Mouse (Mus musculus): ENCODE results near the gene Pitpna. TPM values are rescaled to one million over a fixed set of nuclear protein-coding genes. Genes with fewer than 3 reads are reported as not detected.

Gene Pitpna
- polyA plus RNA-seq (2016; fragmentation: Nextera tagmentation; extraction: Ambion mirVana), result 95.5 and 96.1 TPM in 2 replicates

- Histone ChIP-seq H3K36me3 (replicated peaks) (peaks cover 6% of the 10 kb centered on the region), H3K9ac (peak within 1 kb of the TSS; percentile 96), H3K4me2 (peak within 1 kb of the TSS; percentile 77), H3K27me3 (no peaks in the 10 kb centered on the region), H3K4me3 (replicated peaks) (peak within 1 kb of the TSS; percentile 85), H3K27ac (peak within 1 kb of the TSS; percentile 87), H3K9me3 (no peaks in the 10 kb centered on the region), H3K4me1 (peaks cover 18% of the 10 kb centered on the region)
- peak; percentile 94 for ATAC-seq (ENCODE audit: low FRiP score)
- WGBS, result 6% methylated on average over 49 of the region's 49 CpGs
Observed at GRCm38 (mm10) chr11:75587493-75588284, at the start of gene Pitpna. TSS of gene Pitpna (plus strand) at chr11:75588097.

GRCm38 (mm10) chr11:75538184-75538969 lies 49.5 kb upstream of the Pitpna start:
- H3K27me3 ChIP-seq, result no peaks in the 10 kb centered on the region
- no peak overlapping the region for H3K4me2 ChIP-seq
- H3K27ac ChIP-seq, result 0 out of 2 replicates have a peak overlapping the region, but pooled peaks have one; percentile 31
- no peak for ATAC-seq (ENCODE audit: low FRiP score)
- H3K4me1 ChIP-seq, result peaks cover 15% of the 10 kb centered on the region
- no peak overlapping the region for H3K9ac ChIP-seq
- H3K4me3 ChIP-seq (replicated peaks), result no peak overlapping the region
- WGBS, result 71% methylated on average over 9 of the region's 9 CpGs
- no peaks in the 10 kb centered on the region for H3K36me3 ChIP-seq (replicated peaks)
- no peaks in the 10 kb centered on the region for H3K9me3 ChIP-seq

GRCm38 (mm10) chr11:75538970-75539299 lies 49.0 kb upstream of the Pitpna start:
- Histone ChIP-seq H3K4me2 (no peak overlapping the region), H3K9me3 (no peaks in the 10 kb centered on the region), H3K4me3 (replicated peaks) (no peak overlapping the region), H3K9ac (no peak overlapping the region), H3K36me3 (replicated peaks) (no peaks in the 10 kb centered on the region), H3K4me1 (peaks cover 12% of the 10 kb centered on the region), H3K27ac (no peak overlapping the region), H3K27me3 (no peaks in the 10 kb centered on the region)
- no peak for ATAC-seq (ENCODE audit: low FRiP score)
- WGBS, result 92% methylated on average over 13 of the region's 13 CpGs

- Histone ChIP-seq H3K36me3 (replicated peaks) (no peaks in the 10 kb centered on the region), H3K4me3 (replicated peaks) (no peak overlapping the region), H3K4me2 (no peak overlapping the region), H3K27ac (no peak overlapping the region), H3K9ac (no peak overlapping the region), H3K4me1 (peaks cover 12% of the 10 kb centered on the region), H3K27me3 (no peaks in the 10 kb centered on the region), H3K9me3 (no peaks in the 10 kb centered on the region)
- no peak for ATAC-seq (ENCODE audit: low FRiP score)
- whole genome bisulfite sequencing, result 90% methylated on average over 8 of the region's 8 CpGs
Observed at GRCm38 (mm10) chr11:75540209-75540608, 47.7 kb upstream of the Pitpna start.

- Histone ChIP-seq H3K4me1 (peaks cover 19% of the 10 kb centered on the region; the same call in 1 of the 2 replicates), H3K9me3 (no peaks in the 10 kb centered on the region), H3K27me3 (no peaks in the 10 kb centered on the region), H3K27ac (no peak overlapping the region), H3K9ac (no peak overlapping the region), H3K4me3 (replicated peaks) (no peak overlapping the region), H3K36me3 (replicated peaks) (no peaks in the 10 kb centered on the region; the same call in 1 of the 2 replicates), H3K4me2 (no peak overlapping the region)
- whole genome bisulfite sequencing, result 72% methylated on average over 19 of the region's 19 CpGs
- no peak for ATAC-seq (ENCODE audit: low FRiP score)
Observed at GRCm38 (mm10) chr11:75540710-75541581, 47.0 kb upstream of the Pitpna start.

GRCm38 (mm10) chr11:75544713-75545112 lies 43.2 kb upstream of the Pitpna start:
- Histone ChIP-seq H3K9ac (no peak overlapping the region), H3K27me3 (no peaks in the 10 kb centered on the region), H3K4me3 (replicated peaks) (no peak overlapping the region), H3K36me3 (replicated peaks) (no peaks in the 10 kb centered on the region; the same call in 1 of the 2 replicates), H3K4me1 (peaks cover 9% of the 10 kb centered on the region), H3K9me3 (no peaks in the 10 kb centered on the region), H3K27ac (no peak overlapping the region), H3K4me2 (no peak overlapping the region)
- 84% methylated on average over 9 of the region's 9 CpGs for WGBS
- no peak for ATAC-seq (ENCODE audit: low FRiP score)

GRCm38 (mm10) chr11:75546057-75546456 lies 41.8 kb upstream of the Pitpna start:
- Histone ChIP-seq H3K27me3 (no peaks in the 10 kb centered on the region), H3K27ac (no peak overlapping the region), H3K4me3 (replicated peaks) (no peak overlapping the region), H3K4me2 (no peak overlapping the region), H3K9ac (no peak overlapping the region), H3K4me1 (peaks cover 20% of the 10 kb centered on the region), H3K9me3 (no peaks in the 10 kb centered on the region), H3K36me3 (replicated peaks) (no peaks in the 10 kb centered on the region; the same call in 1 of the 2 replicates)
- 79% methylated on average over 4 of the region's 4 CpGs for WGBS
- ATAC-seq (ENCODE audit: low FRiP score), result no peak

GRCm38 (mm10) chr11:75549658-75550111 lies 38.2 kb upstream of the Pitpna start:
- H3K9me3 ChIP-seq, result no peaks in the 10 kb centered on the region
- WGBS, result 58% methylated on average over 5 of the region's 5 CpGs
- H3K9ac ChIP-seq, result no peak overlapping the region
- no peak overlapping the region for H3K4me3 ChIP-seq (replicated peaks)
- H3K27me3 ChIP-seq, result no peaks in the 10 kb centered on the region
- H3K27ac ChIP-seq, result 0 out of 2 replicates have a peak overlapping the region, but pooled peaks have one; percentile 14
- H3K4me1 ChIP-seq, result peaks cover 27% of the 10 kb centered on the region
- H3K36me3 ChIP-seq (replicated peaks), result no peaks in the 10 kb centered on the region; the same call in 1 of the 2 replicates
- no peak overlapping the region for H3K4me2 ChIP-seq
- no peak for ATAC-seq (ENCODE audit: low FRiP score)

- Histone ChIP-seq H3K27me3 (no peaks in the 10 kb centered on the region), H3K9ac (no peak overlapping the region), H3K4me1 (peaks cover 26% of the 10 kb centered on the region), H3K27ac (0 out of 2 replicates have a peak overlapping the region, but pooled peaks have one; percentile 14), H3K4me3 (replicated peaks) (no peak overlapping the region), H3K9me3 (no peaks in the 10 kb centered on the region), H3K36me3 (replicated peaks) (no peaks in the 10 kb centered on the region; the same call in 1 of the 2 replicates), H3K4me2 (no peak overlapping the region; the same call in 1 of the 2 replicates)
- WGBS, result 67% methylated on average over 12 of the region's 12 CpGs
- ATAC-seq (ENCODE audit: low FRiP score), result no peak
Observed at GRCm38 (mm10) chr11:75550200-75550946, 37.5 kb upstream of the Pitpna start.

- Histone ChIP-seq H3K4me1 (peaks cover 21% of the 10 kb centered on the region), H3K4me3 (replicated peaks) (no peak overlapping the region), H3K4me2 (no peak overlapping the region), H3K27me3 (no peaks in the 10 kb centered on the region), H3K9ac (no peak overlapping the region), H3K27ac (no peak overlapping the region), H3K36me3 (replicated peaks) (no peaks in the 10 kb centered on the region), H3K9me3 (no peaks in the 10 kb centered on the region)
- ATAC-seq (ENCODE audit: low FRiP score), result no peak
- WGBS, result 90% methylated on average over 5 of the region's 5 CpGs
Observed at GRCm38 (mm10) chr11:75551321-75551720, 36.6 kb upstream of the Pitpna start.

GRCm38 (mm10) chr11:75551961-75552441 lies 35.9 kb upstream of the Pitpna start:
- H3K27ac ChIP-seq, result no peak overlapping the region
- no peak overlapping the region for H3K4me2 ChIP-seq
- no peaks in the 10 kb centered on the region for H3K36me3 ChIP-seq (replicated peaks)
- ATAC-seq (ENCODE audit: low FRiP score), result no peak
- peaks cover 21% of the 10 kb centered on the region for H3K4me1 ChIP-seq
- no peaks in the 10 kb centered on the region for H3K9me3 ChIP-seq
- peak overlapping the region; percentile 36; the same call in 1 of the 2 replicates for H3K9ac ChIP-seq
- 70% methylated on average over 9 of the region's 9 CpGs for WGBS
- H3K27me3 ChIP-seq, result no peaks in the 10 kb centered on the region
- no peak overlapping the region for H3K4me3 ChIP-seq (replicated peaks)
